Mouse (Mus musculus) Patski (cell line): ENCODE measurements around the gene Hspb2. TPM values are rescaled to one million over a fixed set of nuclear protein-coding genes. Genes with fewer than 3 reads are reported as not detected.

Source experiments
- ATAC-seq: fragments of 100-300 bp; one replicate; pipeline ENCODE4 v1.8.0; 2021
- CTCF ChIA-PET: fragments of 350-600 bp; sonication (Branson Sonifier 250); formaldehyde crosslinking; loops from one replicate; lab custom pipeline; 2022; ENCODE audit warnings: inconsistent platforms; lab: Charles Lee
- POLR2A ChIA-PET: fragments of 350-600 bp; sonication (Branson Sonifier 250); formaldehyde crosslinking; loops from one replicate; lab custom pipeline; 2022; ENCODE audit warnings: antibody characterized with exemption, inconsistent platforms; lab: Charles Lee
- DNase-seq: peaks from one replicate; pipeline ENCODE4 v3.0.0-alpha.2; 2011; ENCODE audit warnings: low read depth, low spot score
- H3K27me3 ChIP-seq: fragments of 371-371 bp; one replicate; pipeline ENCODE4 v1.5.1; 2021
- CTCF ChIP-seq: fragments of 100-300 bp; IDR thresholded peaks from one replicate; pipeline ENCODE4 v1.5.1; 2021
- in situ Hi-C: fragments of 300-500 bp; cut with MboI; formaldehyde crosslinking; loops from 3 replicates; pipeline ENCODE4 v1.11.1; 2018; ENCODE audit warnings: low pct_unique_long_range_greater_than_20kb, mixed read lengths
- polyA plus RNA-seq: library from polyadenylated mRNA; unstranded; gene quantifications from one replicate; pipeline ENCODE4 v1.2.3, GENCODE M21; 2021

The Hspb2 gene
- polyA plus RNA-seq, 1 experiment from 2014 or later = 12.9 TPM

DNA sequence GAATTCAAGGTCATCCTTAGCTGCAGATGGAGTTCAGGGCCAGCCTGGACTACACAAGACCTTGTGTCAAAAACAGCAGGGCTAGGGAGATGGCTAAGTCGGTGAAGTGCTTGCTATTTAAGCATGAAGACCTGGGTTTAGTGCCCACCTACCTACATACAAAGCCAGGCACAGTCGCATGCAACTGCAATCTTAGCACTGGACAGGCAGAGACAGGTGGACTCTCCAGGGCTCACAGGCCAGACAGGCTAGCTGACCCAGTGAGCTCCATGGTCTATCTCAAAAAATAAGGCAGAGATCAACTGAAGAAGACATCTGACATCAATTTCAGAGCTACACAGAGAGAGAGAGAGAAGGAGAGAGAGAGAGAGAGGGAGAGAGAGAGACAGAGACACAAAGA is 28.0 kb downstream of the Hspb2 start:
- CTCF ChIA-PET = interaction anchor here (1.0 to 2.4 kb wide), 2 partner anchors 16 to 43 kb away, joined by 3 to 7 read pairs; partner anchors contain the start of gene Fdxacb1
- no peak for DNase-seq
- no peaks in the 10 kb centered on the region for H3K27me3 ChIP-seq
- TF ChIP-seq CTCF = no peak
- no peak for ATAC-seq
- in situ Hi-C loops = no loop called here
- POLR2A ChIA-PET = interaction anchor here (1.1 kb wide), 1 partner anchor 32 kb away, joined by 3 read pairs; no protein-coding TSS in a partner anchor

DNA sequence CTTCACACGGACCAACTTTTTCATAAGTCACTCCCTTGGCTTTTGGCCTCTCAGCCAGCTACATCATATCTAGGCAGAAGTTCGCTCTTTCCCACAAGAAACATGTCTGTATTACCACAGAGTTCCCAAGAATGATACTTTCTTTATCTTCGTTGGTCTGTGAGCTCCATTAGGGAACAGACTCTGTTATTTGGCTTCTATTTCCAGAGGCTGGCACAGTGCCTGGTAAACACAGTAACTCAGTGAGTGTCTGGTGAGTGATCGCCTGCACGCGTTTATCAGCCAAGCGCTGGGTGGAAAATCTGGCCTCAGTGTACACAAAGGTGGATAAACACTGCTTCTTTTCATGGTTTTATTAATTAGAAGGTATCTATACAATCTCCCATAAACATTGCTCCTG is 28.7 kb downstream of the Hspb2 start:
- TF ChIP-seq CTCF = no peak
- H3K27me3 ChIP-seq = no peaks in the 10 kb centered on the region
- ChIA-PET CTCF (interaction anchor here (0.7 to 2.4 kb wide), 2 partner anchors 10 to 44 kb away, joined by 3 to 7 read pairs; partner anchors contain the start of gene Fdxacb1), POLR2A (no interaction called here)
- ATAC-seq = no peak
- DNase-seq = no peak
- in situ Hi-C loops = no loop called here

DNA sequence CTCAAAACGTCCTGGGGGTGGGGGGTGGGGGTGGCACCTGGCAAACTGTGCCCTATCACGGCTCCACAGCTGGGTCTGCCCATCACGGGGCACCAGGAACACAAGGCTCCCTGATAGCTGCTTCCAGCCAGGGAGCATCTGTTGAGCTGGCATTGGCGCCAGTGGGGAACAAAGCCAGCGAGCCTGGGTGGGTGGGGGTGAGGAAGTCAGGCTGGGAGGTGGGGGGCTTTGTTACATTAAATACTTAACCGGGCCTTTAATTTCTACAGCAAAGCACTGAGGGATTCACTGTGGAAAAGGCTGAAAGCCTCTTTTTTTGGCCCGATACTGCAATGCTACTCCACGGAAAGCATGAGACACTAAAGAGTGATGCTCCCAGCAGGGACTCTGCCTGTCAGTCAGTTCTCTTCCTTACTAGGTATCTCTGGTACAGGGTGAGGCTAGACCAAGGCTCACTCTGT is 29.7 kb downstream of the Hspb2 start:
- DNase-seq (no peak), ATAC-seq (no peak)
- in situ Hi-C loops = no loop called here
- no peaks in the 10 kb centered on the region for H3K27me3 ChIP-seq
- ChIA-PET CTCF (interaction anchor here (0.9 to 2.4 kb wide), 3 partner anchors 29 to 45 kb away, joined by 3 to 7 read pairs (median 3); partner anchors contain the start of gene Fdxacb1), POLR2A (no interaction called here)
- no peak for TF ChIP-seq CTCF

DNA sequence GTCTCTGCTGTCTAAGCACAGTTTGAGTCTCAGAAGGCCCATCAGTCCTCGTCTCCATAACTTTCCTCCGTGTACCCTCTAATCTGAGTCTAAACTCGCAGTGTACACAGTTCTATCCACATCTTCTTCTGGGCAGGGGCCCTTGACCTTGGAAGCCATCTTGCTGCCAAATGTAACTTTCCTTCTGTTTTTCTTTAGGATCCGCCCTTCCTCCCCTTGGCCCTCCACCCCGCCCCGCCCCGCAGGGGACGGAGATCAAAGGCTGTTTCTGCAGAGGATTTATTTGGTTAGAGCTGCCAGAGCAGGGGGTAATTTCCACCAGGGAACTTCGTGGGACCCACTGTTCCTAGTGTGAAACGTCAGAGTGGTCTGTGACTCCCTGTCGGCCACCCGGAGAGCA is 31.1 kb downstream of the Hspb2 start:
- in situ Hi-C loops = no loop called here
- ATAC-seq (no peak), DNase-seq (no peak)
- ChIA-PET CTCF (no interaction called here), POLR2A (no interaction called here)
- TF ChIP-seq CTCF = no peak
- H3K27me3 ChIP-seq = no peaks in the 10 kb centered on the region

DNA sequence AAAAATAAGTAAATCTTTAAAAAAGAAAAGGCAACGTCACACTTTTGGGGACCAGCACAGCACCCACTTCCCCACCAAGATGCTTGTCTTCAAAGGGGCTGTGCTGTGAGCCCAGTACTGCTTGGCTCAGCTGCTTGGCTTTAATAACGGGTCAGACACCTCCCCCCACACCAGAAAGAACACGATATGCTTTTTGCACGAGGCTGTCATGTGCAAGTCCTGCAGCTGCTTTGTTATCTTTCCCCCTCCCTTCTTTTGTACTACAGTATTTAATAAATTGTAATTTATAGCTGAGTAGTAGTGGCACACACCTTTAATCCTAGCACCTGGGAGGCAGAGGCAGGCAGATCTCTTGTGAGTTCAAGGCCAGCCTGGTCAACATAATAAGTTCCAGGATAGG is 33.3 kb downstream of the Hspb2 start:
- ChIA-PET CTCF (interaction anchor here (1.1 to 1.3 kb wide), 3 partner anchors 16 to 50 kb away, joined by 3 read pairs; partner anchors contain the start of gene Fdxacb1), POLR2A (no interaction called here)
- H3K27me3 ChIP-seq = no peaks in the 10 kb centered on the region
- no peak for TF ChIP-seq CTCF
- ATAC-seq (no peak), DNase-seq (no peak)
- in situ Hi-C loops = loop anchor here (10.0 kb wide), 1 partner anchor 46 kb away; the partner anchor contains the start of gene Fdxacb1

DNA sequence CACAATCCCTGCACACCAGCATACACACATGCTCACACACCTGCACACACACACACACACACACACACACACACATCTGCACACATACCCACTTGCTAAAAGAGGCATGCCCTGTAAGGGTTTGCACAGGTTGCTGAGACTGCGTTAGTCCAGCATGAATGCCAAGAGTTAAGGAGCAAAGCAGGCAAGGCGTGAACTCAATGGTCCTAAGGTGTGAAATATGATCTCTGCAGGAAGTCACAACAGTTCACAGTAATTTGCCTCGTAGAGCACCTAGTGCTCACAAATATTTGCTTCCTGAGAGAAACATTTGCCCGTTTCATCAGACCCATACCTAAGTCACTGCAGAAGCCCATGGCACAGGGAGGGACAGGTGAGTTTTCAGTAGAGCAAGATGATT is 38.0 kb downstream of the Hspb2 start:
- ChIA-PET CTCF (no interaction called here), POLR2A (no interaction called here)
- in situ Hi-C loops = loop anchor here (10.0 kb wide), 1 partner anchor 51 kb away; the partner anchor contains the start of gene Fdxacb1
- TF ChIP-seq CTCF = no peak
- H3K27me3 ChIP-seq = no peaks in the 10 kb centered on the region
- DNase-seq (no peak), ATAC-seq (no peak)

DNA sequence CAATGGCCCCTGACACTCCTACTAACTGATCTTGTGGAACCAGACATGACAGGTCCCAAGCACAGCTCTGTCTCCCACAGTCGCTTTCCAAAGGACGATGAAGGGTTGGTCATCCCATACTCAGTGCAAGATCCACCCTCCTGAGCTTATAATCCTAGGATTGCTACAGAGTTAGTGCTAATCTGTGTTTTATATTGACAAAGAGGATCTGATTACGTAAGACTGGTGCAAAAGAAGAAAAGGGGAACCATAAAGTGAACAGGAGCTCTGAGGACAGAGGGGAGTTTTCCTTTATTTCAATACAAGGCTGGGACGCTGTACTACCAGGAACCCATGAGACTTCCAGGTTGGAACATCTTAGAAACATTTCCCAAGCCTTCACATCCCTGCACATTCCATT is 40.8 kb downstream of the Hspb2 start:
- no peak for ATAC-seq
- DNase-seq = no peak
- ChIA-PET CTCF (interaction anchor here (0.7 to 2.3 kb wide), 4 partner anchors 28 to 58 kb away, joined by 3 to 6 read pairs (median 4); no protein-coding TSS in a partner anchor), POLR2A (interaction anchor here (0.5 kb wide), 1 partner anchor 46 kb away, joined by 3 read pairs; no protein-coding TSS in a partner anchor)
- in situ Hi-C loops = loop anchor here (10.0 kb wide), 1 partner anchor 53 kb away; the partner anchor contains the start of gene Fdxacb1
- no peaks in the 10 kb centered on the region for H3K27me3 ChIP-seq
- no peak for TF ChIP-seq CTCF

DNA sequence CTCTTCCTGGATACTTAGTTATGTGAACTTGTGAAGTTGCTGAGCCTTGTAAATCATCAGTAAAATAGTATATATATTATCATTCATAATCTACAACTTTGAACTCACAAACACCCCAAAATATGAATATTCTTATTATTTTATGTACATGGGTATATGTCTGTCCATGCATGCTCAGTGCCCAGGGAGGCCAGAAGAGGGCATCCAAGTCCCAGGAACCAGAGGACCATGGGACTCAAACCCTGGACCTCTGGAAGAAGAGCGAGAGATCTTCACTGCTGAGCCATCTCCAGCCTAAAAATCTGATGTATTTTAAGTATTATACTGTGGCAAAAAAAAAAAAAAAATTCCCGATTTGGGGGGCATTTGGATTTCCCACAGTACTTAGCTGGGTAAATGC is 43.0 kb downstream of the Hspb2 start:
- CTCF ChIA-PET = interaction anchor here (0.8 to 2.4 kb wide), 8 partner anchors 15 to 59 kb away, joined by 3 to 7 read pairs (median 4); partner anchors contain the start of genes Fdxacb1 and Hspb2
- H3K27me3 ChIP-seq = no peaks in the 10 kb centered on the region
- DNase-seq (no peak), ATAC-seq (no peak)
- POLR2A ChIA-PET = no interaction called here
- in situ Hi-C loops = no loop called here
- TF ChIP-seq CTCF = peak; percentile 91

DNA sequence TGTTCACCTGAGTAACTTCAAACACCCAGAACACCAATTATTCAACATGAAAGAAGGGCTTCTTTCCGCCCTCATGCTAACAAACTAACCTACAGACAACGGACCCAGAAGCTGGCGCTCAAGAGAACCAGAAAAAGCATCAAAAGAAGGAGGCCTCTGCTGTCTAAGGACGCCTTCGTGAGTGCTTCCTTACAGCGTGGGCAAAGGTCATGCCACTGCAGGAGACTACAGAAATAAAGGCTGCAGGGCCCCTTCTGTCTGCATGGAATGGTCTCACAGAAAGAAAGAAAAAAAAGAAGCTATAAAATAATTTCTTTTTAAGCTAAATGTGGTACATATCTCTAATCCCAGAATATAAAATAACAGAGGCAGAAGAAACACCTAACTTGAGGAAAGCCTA is 47.2 kb downstream of the Hspb2 start:
- H3K27me3 ChIP-seq = no peaks in the 10 kb centered on the region
- in situ Hi-C loops = no loop called here
- TF ChIP-seq CTCF = no peak
- ATAC-seq = no peak
- DNase-seq = no peak
- ChIA-PET POLR2A (no interaction called here), CTCF (no interaction called here)

Other genes starting within 250 kb of the Hspb2 start
- gene Pts, start 223.6 kb downstream of the Hspb2 start, polyA plus RNA-seq = 65.9 TPM
- gene Il18, start 197.5 kb downstream of the Hspb2 start, polyA plus RNA-seq = 3.6 TPM
- gene Bco2, start 197.2 kb downstream of the Hspb2 start, polyA plus RNA-seq = 0.22 TPM
- not detected for gene Tex12, start 191.0 kb downstream of the Hspb2 start, polyA plus RNA-seq
- gene Sdhd, start 148.5 kb downstream of the Hspb2 start, polyA plus RNA-seq = 418 TPM
- 247 TPM for gene Timm8b, start 148.4 kb downstream of the Hspb2 start, polyA plus RNA-seq
- gene Pih1d2, start 135.0 kb downstream of the Hspb2 start, polyA plus RNA-seq = 8.2 TPM
- 25.4 TPM for gene Nkapd1, start 134.9 kb downstream of the Hspb2 start, polyA plus RNA-seq
- 134 TPM for gene Dlat, start 92.6 kb downstream of the Hspb2 start, polyA plus RNA-seq
- 14.6 TPM for gene Dixdc1, start 12.8 kb downstream of the Hspb2 start, polyA plus RNA-seq
- gene 2310030G06Rik, start 5.8 kb downstream of the Hspb2 start, polyA plus RNA-seq = 33.1 TPM
- 1,544 TPM for gene Cryab, start 1.0 kb downstream of the Hspb2 start, polyA plus RNA-seq
- 6.5 TPM for gene Fdxacb1, start 15.9 kb upstream of the Hspb2 start, polyA plus RNA-seq
- gene Alg9, start 22.7 kb upstream of the Hspb2 start, polyA plus RNA-seq = 27.5 TPM
- 28.6 TPM for gene 1110032A03Rik, start 23.2 kb upstream of the Hspb2 start, polyA plus RNA-seq
- 34.9 TPM for gene Ppp2r1b, start 92.9 kb upstream of the Hspb2 start, polyA plus RNA-seq